Mouse (Mus musculus) MEL (cell line): Measurements from ENCODE around the gene Ell2. TPM values are rescaled to one million over a fixed set of nuclear protein-coding genes. Genes with fewer than 3 reads are reported as not detected.

ENCODE experiments used
- DNase-seq: peaks from one replicate; pipeline ENCODE4 v3.0.0; 2011; ENCODE audit warnings: low read depth, low spot score
- H3K27ac ChIP-seq: 2 replicates; pipeline ENCODE4 v1.5.1; 2012; ENCODE audit warnings: low read depth, mild to moderate bottlenecking, control low read depth, low read length, moderate library complexity; ENCODE audit not compliant: control insufficient read depth
- H3K27me3 ChIP-seq, 2 experiments: fragments of 150-350 bp in 1 of 2; sonication (generic) in 1 of 2; 2 replicates each; pipeline ENCODE4 v1.6.1; 2012; ENCODE audit warnings: low read length in 2 of 2, mild to moderate bottlenecking in 2 of 2, improper control_type of control experiment in 1 of 2, moderate library complexity in 1 of 2; ENCODE audit not compliant: insufficient read depth in 2 of 2, control insufficient read depth in 1 of 2
- H3K36me3 ChIP-seq, 2 experiments: 2 replicates each; pipeline ENCODE4 v1.6.1; 2012 to 2014; ENCODE audit warnings: low read length in 2 of 2, improper control_type of control experiment in 1 of 2, inconsistent platforms in 1 of 2, mild to moderate bottlenecking in 1 of 2; ENCODE audit not compliant: insufficient read depth in 2 of 2, control insufficient read depth in 1 of 2
- H3K4me1 ChIP-seq, 2 experiments: fragments of 150-350 bp in 1 of 2; sonication (generic) in 1 of 2; 2 replicates each; pipeline ENCODE4 v1.6.1; 2012; ENCODE audit warnings: low read length in 2 of 2, improper control_type of control experiment in 1 of 2, mild to moderate bottlenecking in 1 of 2; ENCODE audit not compliant: insufficient read depth in 2 of 2, control insufficient read depth in 1 of 2
- H3K4me3 ChIP-seq, 2 experiments: fragments of 150-350 bp in 1 of 2; sonication (generic) in 1 of 2; 2 replicates each; pipeline ENCODE4 v1.5.1; 2012; ENCODE audit warnings: low read depth in 2 of 2, low read length in 2 of 2, mild to moderate bottlenecking in 2 of 2, moderate library complexity in 2 of 2, control low read depth in 1 of 2, improper control_type of control experiment in 1 of 2; ENCODE audit not compliant: control insufficient read depth in 1 of 2, insufficient read depth in 1 of 2
- H3K79me2 ChIP-seq: 2 replicates; pipeline ENCODE4 v1.6.1; 2012; ENCODE audit warnings: mild to moderate bottlenecking, low read length, moderate library complexity; ENCODE audit not compliant: control insufficient read depth, poor library complexity, insufficient read depth
- H3K9ac ChIP-seq: 2 replicates; pipeline ENCODE4 v1.6.1; 2012; ENCODE audit warnings: low read depth, mild to moderate bottlenecking, control low read depth, low read length, moderate library complexity; ENCODE audit not compliant: control insufficient read depth, poor library complexity, severe bottlenecking
- H3K9me3 ChIP-seq: fragments of 150-350 bp; sonication (generic); replicated peaks from 2 replicates; pipeline ENCODE4 v1.6.1; 2012; ENCODE audit warnings: mild to moderate bottlenecking, low read length, improper control_type of control experiment, moderate library complexity; ENCODE audit not compliant: insufficient read depth
- BHLHE40 ChIP-seq: IDR thresholded peaks from 2 replicates; pipeline ENCODE4 v1.6.1; 2012; ENCODE audit warnings: low read depth, mild to moderate bottlenecking, inconsistent platforms, low read length, improper control_type of control experiment, borderline replicate concordance
- CHD2 ChIP-seq: IDR thresholded peaks from 2 replicates; pipeline ENCODE4 v1.6.1; 2011; ENCODE audit warnings: low read length, improper control_type of control experiment
- CTCF ChIP-seq, 3 experiments: IDR thresholded peaks in 2 of 3; conservative IDR thresholded peaks in 1 of 3; 2 replicates each; pipeline ENCODE4 v1.5.1; 2011 to 2012; ENCODE audit warnings: low read length in 3 of 3, low read depth in 2 of 3, mild to moderate bottlenecking in 2 of 3, improper control_type of control experiment in 1 of 3, inconsistent platforms in 1 of 3, mixed read lengths in 1 of 3, moderate library complexity in 1 of 3; ENCODE audit not compliant: control insufficient read depth in 1 of 3, insufficient read depth in 1 of 3, poor library complexity in 1 of 3, severe bottlenecking in 1 of 3
- ELF1 ChIP-seq: IDR thresholded peaks from 2 replicates; pipeline ENCODE4 v1.6.1; 2014; ENCODE audit warnings: low read depth, mild to moderate bottlenecking, inconsistent platforms, low read length, improper control_type of control experiment, moderate library complexity
- EP300 ChIP-seq, 2 experiments: IDR thresholded peaks; 2 replicates each; pipeline ENCODE4 v1.6.1; 2011; ENCODE audit warnings: improper control_type of control experiment in 2 of 2, low read length in 2 of 2, low read depth in 1 of 2, mild to moderate bottlenecking in 1 of 2
- GABPA ChIP-seq: IDR thresholded peaks from 2 replicates; pipeline ENCODE4 v1.6.1; 2012; ENCODE audit warnings: low read depth, mild to moderate bottlenecking, inconsistent platforms, low read length, improper control_type of control experiment, moderate library complexity
- JUND ChIP-seq: IDR thresholded peaks from 2 replicates; pipeline ENCODE4 v1.6.1; 2011; ENCODE audit warnings: low read depth, mild to moderate bottlenecking, improper control_type of control experiment, low read length
- KAT2A ChIP-seq: conservative IDR thresholded peaks from 2 replicates; pipeline ENCODE4 v1.6.1; 2012; ENCODE audit warnings: low read depth, low read length, improper control_type of control experiment, inconsistent platforms
- MAX ChIP-seq: IDR thresholded peaks from 2 replicates; pipeline ENCODE4 v1.6.1; 2011; ENCODE audit warnings: low read length, improper control_type of control experiment
- MAZ ChIP-seq: IDR thresholded peaks from 2 replicates; pipeline ENCODE4 v1.6.1; 2012; ENCODE audit warnings: low read depth, mild to moderate bottlenecking, inconsistent platforms, low read length, improper control_type of control experiment
- MEF2A ChIP-seq: IDR thresholded peaks from 2 replicates; pipeline ENCODE4 v1.6.1; 2014; ENCODE audit warnings: low read depth, mild to moderate bottlenecking, inconsistent platforms, low read length, improper control_type of control experiment; ENCODE audit not compliant: poor library complexity, insufficient replicate concordance, severe bottlenecking; ENCODE audit errors: extremely low read depth
- MXI1 ChIP-seq: IDR thresholded peaks from 2 replicates; pipeline ENCODE4 v1.6.1; 2011; ENCODE audit warnings: mild to moderate bottlenecking, low read depth, low read length, improper control_type of control experiment
- MYB ChIP-seq: IDR thresholded peaks from 2 replicates; pipeline ENCODE4 v1.6.1; 2011; ENCODE audit warnings: mild to moderate bottlenecking, low read depth, low read length, improper control_type of control experiment
- NRF1 ChIP-seq: IDR thresholded peaks from 2 replicates; pipeline ENCODE4 v1.6.1; 2014; ENCODE audit warnings: low read depth, mild to moderate bottlenecking, inconsistent platforms, low read length, improper control_type of control experiment, moderate library complexity; ENCODE audit not compliant: poor library complexity, insufficient read depth, severe bottlenecking
- POLR2A ChIP-seq, 2 experiments: IDR thresholded peaks; 2 replicates each; pipeline ENCODE4 v1.6.1; 2011 to 2012; ENCODE audit warnings: low read length in 2 of 2, mild to moderate bottlenecking in 2 of 2, control low read depth in 1 of 2, improper control_type of control experiment in 1 of 2, low read depth in 1 of 2, moderate library complexity in 1 of 2; ENCODE audit not compliant: control insufficient read depth in 1 of 2, insufficient read depth in 1 of 2, poor library complexity in 1 of 2
- POLR2AphosphoS2 ChIP-seq: IDR thresholded peaks from 2 replicates; pipeline ENCODE4 v1.6.1; 2011; ENCODE audit warnings: low read length, improper control_type of control experiment
- RAD21 ChIP-seq: IDR thresholded peaks from 2 replicates; pipeline ENCODE4 v1.6.1; 2011; ENCODE audit warnings: mild to moderate bottlenecking, low read depth, low read length, improper control_type of control experiment
- SMC3 ChIP-seq: IDR thresholded peaks from 2 replicates; pipeline ENCODE4 v1.6.1; 2011; ENCODE audit warnings: low read depth, low read length, improper control_type of control experiment
- TBP ChIP-seq: IDR thresholded peaks from 2 replicates; pipeline ENCODE4 v1.8.0; 2011; ENCODE audit warnings: low read depth, low read length, improper control_type of control experiment
- TCF12 ChIP-seq: IDR thresholded peaks from 2 replicates; pipeline ENCODE4 v1.6.1; 2014; ENCODE audit warnings: low read depth, mild to moderate bottlenecking, inconsistent platforms, low read length, improper control_type of control experiment, moderate library complexity
- UBTF ChIP-seq: IDR thresholded peaks from 2 replicates; pipeline ENCODE4 v1.6.1; 2012; ENCODE audit warnings: low read depth, mild to moderate bottlenecking, inconsistent platforms, low read length, improper control_type of control experiment, moderate library complexity, borderline replicate concordance; ENCODE audit not compliant: insufficient read depth
- USF1 ChIP-seq: IDR thresholded peaks from 2 replicates; pipeline ENCODE4 v1.6.1; 2014; ENCODE audit warnings: low read depth, mild to moderate bottlenecking, inconsistent platforms, low read length, improper control_type of control experiment, moderate library complexity
- USF2 ChIP-seq, 2 experiments: IDR thresholded peaks; 2 replicates each; pipeline ENCODE4 v1.6.1; 2011 to 2012; ENCODE audit warnings: improper control_type of control experiment in 2 of 2, low read length in 2 of 2, borderline replicate concordance in 1 of 2, inconsistent platforms in 1 of 2, low read depth in 1 of 2, mild to moderate bottlenecking in 1 of 2; ENCODE audit not compliant: insufficient read depth in 1 of 2
- ZC3H11A ChIP-seq: IDR thresholded peaks from 2 replicates; pipeline ENCODE4 v1.6.1; 2012; ENCODE audit warnings: low read depth, mild to moderate bottlenecking, inconsistent platforms, low read length, improper control_type of control experiment
- ZKSCAN1 ChIP-seq: IDR thresholded peaks from 2 replicates; pipeline ENCODE4 v1.6.1; 2012; ENCODE audit warnings: low read depth, mild to moderate bottlenecking, inconsistent platforms, low read length, improper control_type of control experiment, moderate library complexity
- ZMIZ1 ChIP-seq: IDR thresholded peaks from 2 replicates; pipeline ENCODE4 v1.6.1; 2012; ENCODE audit warnings: low read depth, mild to moderate bottlenecking, inconsistent platforms, low read length, improper control_type of control experiment, moderate library complexity
- polyA plus RNA-seq, 2 experiments: library from polyadenylated mRNA; stranded (reverse) in 1 of 2; unstranded in 1 of 2; fragments of >175 nt in 1 of 2; fragments of >200 nt in 1 of 2; gene quantifications; 2 replicates each; pipeline versions ENCODE4 v1.2.1 to v1.2.4; 2012; ENCODE audit warnings: low replicate concordance in 2 of 2, low read depth in 1 of 2; ENCODE audit not compliant: insufficient read length in 2 of 2, insufficient read depth in 1 of 2, missing spikeins in 1 of 2
- total RNA-seq: library from RNA; depleted of rRNA; stranded (reverse); fragments of 300-350 nt; gene quantifications from 2 replicates; pipeline ENCODE4 v1.2.3, GENCODE M21; 2012

Gene Ell2
- total and polyA plus RNA-seq, 3 experiments: 25.0 to 77.1 (median 52.5) TPM

DNA sequence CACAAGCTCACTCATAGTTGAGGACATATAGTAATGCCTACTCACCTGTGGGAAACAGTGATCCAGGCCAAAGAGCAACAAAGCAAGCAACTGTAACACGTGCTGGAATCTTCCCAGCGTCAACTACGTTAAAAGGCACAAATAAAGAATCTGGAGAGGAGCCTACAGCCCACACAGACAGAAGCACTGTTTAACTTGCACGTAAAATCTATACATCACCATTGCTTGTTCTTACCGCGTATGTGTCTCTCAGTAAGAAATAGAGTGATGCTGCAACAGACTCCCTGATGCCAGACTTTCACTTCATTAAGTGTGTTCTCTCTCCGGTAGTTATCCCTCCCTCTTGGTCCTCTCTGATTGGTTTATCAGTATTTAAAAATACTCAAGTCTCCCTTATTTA lies 42.1 kb downstream of the Ell2 start:
- Histone ChIP-seq H3K9ac (no peak overlapping the region), H3K27ac (no peak overlapping the region), H3K9me3 (no peaks in the 10 kb centered on the region), H3K27me3 (no peaks in the 10 kb centered on the region), H3K4me1 (peaks cover 24 to 44% of the 10 kb centered on the region in 2 experiments), H3K4me3 (no peak overlapping the region), H3K79me2 (no peaks in the 10 kb centered on the region; the same call in 1 of the 2 replicates), H3K36me3 (peaks cover 2 to 64% of the 10 kb centered on the region in 2 experiments; a peak in 3 of 4 replicates)
- no peak for DNase-seq
- no peak for TF ChIP-seq CHD2
- no peak for TF ChIP-seq RAD21
- TF ChIP-seq TBP: no peak
- no peak for TF ChIP-seq POLR2AphosphoS2
- TF ChIP-seq SMC3: no peak
- no peak for TF ChIP-seq MAZ
- TF ChIP-seq USF1: no peak
- no peak for TF ChIP-seq GABPA
- TF ChIP-seq CTCF (IDR thresholded peaks at IDR 0.05 in 2 of 3, conservative IDR thresholded peaks at IDR 0.05 in 1 of 3; ENCODE audit: control insufficient read depth in 1 of 3, insufficient read depth in 1 of 3, low read depth in 2 of 3, low read length in 3 of 3, poor library complexity in 1 of 3, severe bottlenecking in 1 of 3): no peak
- no peak for TF ChIP-seq ZMIZ1
- no peak for TF ChIP-seq BHLHE40
- no peak for TF ChIP-seq MEF2A
- TF ChIP-seq MAX: no peak
- no peak for TF ChIP-seq NRF1

DNA sequence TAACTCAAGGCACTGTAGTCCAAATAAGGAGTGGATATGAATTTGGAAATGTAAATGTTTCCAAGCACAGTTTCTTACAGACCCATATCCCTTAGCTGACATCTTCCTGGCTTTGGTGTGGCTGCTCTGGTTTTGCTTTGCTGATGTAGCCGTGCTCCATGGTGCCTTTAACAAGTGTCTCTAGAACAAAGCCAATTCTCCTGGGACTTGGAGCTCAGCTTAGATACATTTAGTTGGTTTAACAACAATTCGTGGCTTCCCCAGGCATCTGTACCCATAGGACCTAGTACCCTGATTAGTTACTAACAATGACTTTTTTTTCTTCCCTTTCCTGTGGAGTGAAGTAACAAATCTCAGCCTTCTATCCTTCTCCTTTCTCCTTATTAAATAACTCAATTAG lies 44.2 kb downstream of the Ell2 start:
- Histone ChIP-seq H3K4me3 (no peak overlapping the region), H3K36me3 (peaks cover 2 to 45% of the 10 kb centered on the region in 2 experiments; a peak in 3 of 4 replicates), H3K9ac (no peak overlapping the region), H3K27ac (no peak overlapping the region), H3K9me3 (no peaks in the 10 kb centered on the region), H3K79me2 (no peaks in the 10 kb centered on the region), H3K4me1 (peaks cover 13 to 29% of the 10 kb centered on the region in 2 experiments), H3K27me3 (no peaks in the 10 kb centered on the region)
- TF ChIP-seq JUND: no peak
- no peak for TF ChIP-seq ELF1
- TF ChIP-seq NRF1: no peak
- no peak for TF ChIP-seq KAT2A
- no peak for TF ChIP-seq ZMIZ1
- TF ChIP-seq MXI1: no peak
- TF ChIP-seq EP300 (IDR thresholded peaks at IDR 0.05; ENCODE audit: low read depth in 1 of 2, low read length in 2 of 2): no peak
- TF ChIP-seq TCF12: no peak
- TF ChIP-seq MYB: no peak
- no peak for TF ChIP-seq ZKSCAN1
- TF ChIP-seq MAX: no peak
- TF ChIP-seq POLR2A (IDR thresholded peaks at IDR 0.05; ENCODE audit: control insufficient read depth in 1 of 2, insufficient read depth in 1 of 2, low read depth in 1 of 2, low read length in 2 of 2, poor library complexity in 1 of 2): no peak
- TF ChIP-seq MEF2A: no peak
- TF ChIP-seq UBTF: no peak
- no peak for TF ChIP-seq ZC3H11A
- no peak for TF ChIP-seq CHD2
- no peak for TF ChIP-seq USF2 (IDR thresholded peaks at IDR 0.05; ENCODE audit: borderline replicate concordance in 1 of 2, insufficient read depth in 1 of 2, low read depth in 1 of 2, low read length in 2 of 2)
- no peak for DNase-seq
